Mouse (Mus musculus): ENCODE measurements around the gene Pou2af1.
A peak's percentile ranks its signal among the peaks of the same experiment; 100 is the strongest.

Pou2af1 gene

DNA sequence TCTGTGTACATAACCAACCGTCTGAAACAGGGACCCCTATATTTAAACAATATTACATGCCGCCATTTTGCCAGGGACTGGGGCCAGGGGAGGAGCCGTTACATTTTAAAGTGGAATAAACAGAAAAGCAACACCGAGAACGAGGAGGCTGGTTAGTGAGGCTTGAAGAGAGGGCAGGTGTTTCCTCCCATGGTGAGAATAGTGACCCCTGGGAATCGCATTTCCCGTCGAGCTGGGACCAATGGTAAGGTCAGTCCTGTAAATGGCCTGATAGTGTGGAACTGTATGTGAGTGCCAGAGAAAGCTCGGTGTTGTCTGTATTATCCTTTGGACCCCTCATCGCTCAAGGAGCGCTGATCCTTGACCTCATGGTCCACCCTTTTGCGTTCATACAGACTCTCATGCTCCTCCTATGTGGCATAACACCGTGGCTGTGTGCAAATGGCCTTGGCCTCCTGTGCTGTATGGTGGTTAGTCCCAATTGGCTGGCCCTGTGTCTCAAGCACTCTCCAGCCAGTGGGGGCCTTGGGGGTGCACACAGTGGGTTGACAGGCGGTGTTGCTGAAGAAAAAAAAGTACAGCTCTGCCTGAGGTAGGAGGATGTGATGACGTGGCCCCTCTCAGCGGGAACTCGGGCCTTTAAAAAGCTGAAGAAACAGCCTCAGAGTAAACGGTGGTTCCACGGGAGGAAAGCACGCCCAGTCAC, at the start of gene Pou2af1:
Gene Pou2af1, plus strand, starts transcription at position 686 of the 706 bp plus-strand sequence.
- no peak for DNase-seq (ENCODE audit: inconsistent ontology term)

DNA sequence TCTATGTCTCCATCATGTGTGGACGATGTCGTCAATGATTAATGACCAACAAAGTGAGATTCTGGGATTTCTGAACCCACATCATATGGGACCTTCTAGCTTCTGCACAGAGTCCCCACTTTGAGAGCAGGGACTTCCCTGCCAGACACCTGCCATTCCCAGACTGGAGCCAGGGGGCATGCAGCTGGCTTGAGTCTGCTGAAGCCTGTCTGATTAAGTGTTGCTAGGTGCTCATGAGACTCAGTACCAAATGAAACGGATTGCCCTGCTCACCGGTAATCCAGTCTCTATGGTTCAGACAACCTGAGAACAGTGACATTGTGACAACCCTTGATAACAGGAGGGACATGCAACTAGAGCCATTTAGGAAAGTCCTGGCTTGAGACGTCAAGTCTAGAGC, 49.5 kb upstream of the Pou2af1 start:
- no peak for DNase-seq (ENCODE audit: inconsistent ontology term)

DNA sequence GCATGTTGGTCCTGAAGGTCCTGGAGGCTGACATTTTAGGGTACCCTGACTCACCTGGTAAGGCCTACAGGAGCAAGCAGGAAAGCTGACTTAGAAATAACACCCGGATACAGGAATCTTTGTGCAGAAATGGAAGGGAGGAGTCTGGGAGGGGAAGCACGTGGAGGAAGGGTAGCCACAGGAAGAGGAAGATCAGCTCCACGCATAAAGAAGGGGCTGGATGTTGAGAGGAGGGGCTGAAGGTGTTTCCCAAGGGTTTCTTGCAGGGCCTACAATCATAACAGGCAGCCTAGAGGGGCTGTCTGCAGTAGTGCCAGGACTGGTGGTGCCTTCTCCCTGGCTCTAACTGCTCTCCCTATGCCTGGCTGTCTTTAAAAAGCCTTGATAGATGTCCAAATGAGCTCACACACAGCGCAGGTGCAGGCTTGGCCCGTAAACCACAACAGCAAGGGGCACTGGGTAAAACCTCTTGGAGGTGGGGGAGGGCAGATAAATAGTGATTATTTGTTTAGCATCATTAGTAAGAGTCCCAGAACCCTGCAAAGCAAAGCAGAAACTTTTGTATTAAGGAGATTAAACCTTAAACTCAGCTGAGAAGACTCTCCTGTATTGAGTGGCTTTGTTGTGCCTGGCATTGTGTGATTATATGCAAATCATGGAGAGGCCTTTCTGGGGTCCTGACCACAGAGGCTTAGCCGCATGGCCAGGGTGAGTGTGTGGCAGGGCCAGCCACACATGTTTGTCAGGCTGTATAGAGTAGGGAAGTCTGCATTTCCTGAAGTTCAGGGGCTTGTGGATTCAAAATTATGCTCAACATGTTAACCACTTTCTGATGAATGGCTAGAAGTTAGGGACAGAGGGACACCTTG, 48.0 kb upstream of the Pou2af1 start, which contains the start of gene Gm32742:
Gene Gm32742, minus strand, starts transcription at position 206 of the 869 bp plus-strand sequence.
- no peak for DNase-seq (ENCODE audit: inconsistent ontology term)

DNA sequence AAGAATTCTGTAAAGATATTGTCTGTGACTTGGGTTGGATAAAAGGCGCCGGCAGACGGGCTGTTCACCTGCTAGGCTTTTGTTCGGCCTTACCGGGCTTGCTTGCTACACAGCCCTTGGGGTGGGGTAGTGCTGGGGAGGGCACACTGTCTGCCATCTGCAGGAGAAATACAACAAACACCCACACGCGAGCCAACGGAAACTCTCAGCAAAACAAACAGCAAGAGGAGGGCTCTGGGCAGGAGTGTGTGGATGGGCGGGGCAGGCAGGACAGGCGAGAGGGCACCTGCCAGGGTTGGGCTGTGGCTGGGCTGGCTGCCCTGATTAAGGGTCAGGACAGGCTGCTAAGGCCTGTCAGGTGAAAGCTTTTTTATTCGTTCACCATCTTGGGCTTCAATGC, 45.6 kb upstream of the Pou2af1 start:
- no peak for DNase-seq (ENCODE audit: inconsistent ontology term)

DNA sequence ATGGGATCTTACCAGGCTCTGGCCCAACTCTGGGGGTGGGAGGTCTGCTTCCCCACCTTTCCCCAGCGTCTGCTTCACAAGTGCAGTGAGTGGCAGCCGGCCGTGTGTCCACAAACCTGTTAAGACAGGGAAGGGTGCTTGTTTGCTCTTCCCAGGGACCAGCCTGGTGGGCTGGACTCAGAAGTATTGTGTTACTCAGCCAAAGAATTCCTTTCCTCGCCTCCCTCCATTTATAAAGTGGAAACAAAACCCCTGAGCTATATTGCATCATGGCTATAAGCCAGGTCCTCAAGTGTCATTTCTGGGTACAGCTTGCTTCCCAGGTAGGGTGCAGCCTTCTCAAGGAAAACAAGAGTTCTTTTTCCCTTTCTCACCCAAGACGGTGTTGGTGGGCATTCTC, 44.8 kb upstream of the Pou2af1 start:
- DNase-seq (ENCODE audit: inconsistent ontology term), result no peak

DNA sequence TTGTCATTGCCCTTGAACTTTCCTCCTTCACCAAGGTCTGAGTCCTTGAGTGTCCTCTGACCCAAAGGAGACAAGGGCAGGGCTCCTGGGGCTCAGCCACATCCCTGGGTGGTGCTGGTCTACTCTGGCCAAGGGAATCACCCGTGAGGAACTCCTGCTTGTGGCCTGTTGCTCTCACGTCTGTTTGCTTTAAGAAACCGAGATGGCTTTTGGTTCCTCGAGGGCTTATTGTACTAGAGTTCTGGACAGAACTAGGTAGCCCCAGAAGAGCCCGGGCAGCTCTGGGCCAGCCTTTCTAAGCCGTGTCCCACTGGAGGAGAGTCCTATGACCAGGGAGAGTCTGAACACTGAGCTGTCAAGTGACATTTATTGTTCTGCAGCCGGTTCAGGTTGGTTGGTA, 44.4 kb upstream of the Pou2af1 start:
- no peak for DNase-seq (ENCODE audit: inconsistent ontology term)

DNA sequence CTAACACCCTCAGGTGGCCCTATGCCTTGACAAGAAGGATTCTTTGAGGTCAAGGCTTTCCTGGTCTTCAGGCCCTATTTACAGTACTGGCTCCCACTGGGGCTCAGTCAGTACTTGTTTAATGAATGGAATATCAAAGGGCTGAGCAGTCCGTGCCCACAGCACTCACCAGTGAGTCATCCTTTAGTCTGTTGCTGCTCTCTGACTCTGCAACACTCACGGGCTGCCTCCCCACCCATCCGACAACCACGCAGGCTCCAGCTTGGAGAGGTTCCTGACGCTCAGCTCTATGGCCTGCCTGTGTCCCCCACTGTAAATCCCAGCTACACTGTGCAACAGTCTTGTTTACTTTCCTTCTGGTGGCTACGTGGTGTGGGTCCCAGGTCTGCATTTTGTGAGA, 43.2 kb upstream of the Pou2af1 start:
- DNase-seq (ENCODE audit: inconsistent ontology term), result peak; percentile 83

DNA sequence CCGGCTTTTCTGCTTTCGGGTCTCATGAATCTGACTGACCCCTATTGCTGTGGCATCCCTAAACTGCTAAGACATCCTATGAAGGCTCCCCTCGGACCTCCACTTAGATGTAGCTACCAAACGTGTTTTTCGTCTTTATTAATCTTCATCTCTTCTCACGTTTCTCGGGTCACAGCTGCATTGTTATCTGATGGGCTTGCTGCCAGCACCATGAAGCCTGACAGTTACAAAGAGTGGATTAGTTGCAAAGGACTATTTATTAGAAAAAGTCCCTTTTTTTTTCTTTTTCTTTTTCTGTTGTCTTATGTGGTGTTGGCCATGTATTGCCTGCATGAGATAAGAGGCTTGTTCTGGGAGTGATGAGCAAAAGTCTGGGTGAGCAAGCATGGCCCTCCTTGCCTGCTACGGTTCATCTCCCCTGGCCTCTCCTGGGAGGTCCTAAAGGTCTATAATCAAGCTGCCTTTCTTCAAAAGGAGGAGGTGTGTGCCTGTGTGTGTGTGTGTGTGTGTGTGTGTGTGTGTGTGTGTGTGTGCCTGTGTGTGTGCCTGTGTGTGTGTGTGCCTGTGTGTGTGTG, 38.5 kb upstream of the Pou2af1 start:
- no peak for DNase-seq (ENCODE audit: inconsistent ontology term)

DNA sequence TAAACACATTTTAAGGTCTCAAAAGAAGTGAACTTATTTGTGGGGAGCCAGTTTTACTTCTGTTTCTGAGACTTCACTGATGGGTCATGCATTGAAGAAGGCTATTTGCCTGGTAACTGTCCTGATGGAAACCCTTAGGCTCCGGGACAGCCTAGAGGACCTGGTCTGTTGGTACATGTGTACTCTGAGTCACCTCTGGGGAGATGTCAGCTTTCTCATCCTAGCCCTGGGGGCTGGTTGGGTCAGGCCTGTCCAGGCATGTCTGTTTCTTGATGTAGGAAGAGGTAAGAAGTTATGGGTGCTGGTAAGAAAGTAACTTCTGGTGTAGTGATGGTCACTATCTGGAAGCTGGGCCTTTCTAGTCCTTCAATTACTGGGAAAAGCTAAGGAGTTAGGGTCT, 37.8 kb upstream of the Pou2af1 start:
- DNase-seq (ENCODE audit: inconsistent ontology term), result no peak

DNA sequence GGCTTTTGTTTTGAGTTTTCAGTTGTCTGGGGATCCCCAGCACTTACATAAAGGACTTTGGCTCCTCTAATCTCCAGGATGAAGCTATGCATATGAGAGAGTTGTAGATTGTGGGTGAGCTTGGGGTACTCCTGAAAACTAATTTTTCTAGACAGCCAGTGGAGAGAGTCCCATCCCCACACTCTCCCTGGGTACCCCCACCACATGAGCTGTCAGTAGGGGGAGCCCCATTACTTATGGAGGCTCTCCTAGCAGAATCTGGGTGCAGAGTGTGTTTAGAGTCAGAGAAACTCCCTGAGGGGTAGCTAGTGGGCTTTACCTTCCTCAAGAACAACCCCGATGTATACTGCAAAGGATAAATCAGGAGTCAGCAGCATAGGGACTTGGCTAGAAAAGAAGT, 35.2 kb upstream of the Pou2af1 start:
- no peak for DNase-seq (ENCODE audit: inconsistent ontology term)

DNA sequence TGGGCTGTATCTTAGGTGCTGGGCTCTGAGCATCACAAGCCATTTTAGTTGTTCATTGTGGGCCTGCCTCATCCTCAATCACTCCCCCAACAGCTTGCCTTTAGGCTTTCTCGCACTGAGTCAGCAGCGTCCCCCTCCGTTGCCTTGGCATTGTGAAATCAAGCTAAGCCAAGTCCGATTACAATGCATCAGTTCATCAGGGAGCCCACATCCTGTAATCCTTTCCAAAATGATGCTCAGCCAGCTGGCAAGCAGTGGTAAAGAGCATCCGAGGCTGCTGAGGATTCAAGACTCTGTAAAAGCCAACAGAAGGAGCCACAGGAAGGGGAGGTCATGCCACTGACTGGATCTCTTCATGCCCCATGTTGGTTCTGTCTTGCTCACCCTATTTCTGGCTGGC, 32.9 kb upstream of the Pou2af1 start:
- DNase-seq (ENCODE audit: inconsistent ontology term), result peak; percentile 95

DNA sequence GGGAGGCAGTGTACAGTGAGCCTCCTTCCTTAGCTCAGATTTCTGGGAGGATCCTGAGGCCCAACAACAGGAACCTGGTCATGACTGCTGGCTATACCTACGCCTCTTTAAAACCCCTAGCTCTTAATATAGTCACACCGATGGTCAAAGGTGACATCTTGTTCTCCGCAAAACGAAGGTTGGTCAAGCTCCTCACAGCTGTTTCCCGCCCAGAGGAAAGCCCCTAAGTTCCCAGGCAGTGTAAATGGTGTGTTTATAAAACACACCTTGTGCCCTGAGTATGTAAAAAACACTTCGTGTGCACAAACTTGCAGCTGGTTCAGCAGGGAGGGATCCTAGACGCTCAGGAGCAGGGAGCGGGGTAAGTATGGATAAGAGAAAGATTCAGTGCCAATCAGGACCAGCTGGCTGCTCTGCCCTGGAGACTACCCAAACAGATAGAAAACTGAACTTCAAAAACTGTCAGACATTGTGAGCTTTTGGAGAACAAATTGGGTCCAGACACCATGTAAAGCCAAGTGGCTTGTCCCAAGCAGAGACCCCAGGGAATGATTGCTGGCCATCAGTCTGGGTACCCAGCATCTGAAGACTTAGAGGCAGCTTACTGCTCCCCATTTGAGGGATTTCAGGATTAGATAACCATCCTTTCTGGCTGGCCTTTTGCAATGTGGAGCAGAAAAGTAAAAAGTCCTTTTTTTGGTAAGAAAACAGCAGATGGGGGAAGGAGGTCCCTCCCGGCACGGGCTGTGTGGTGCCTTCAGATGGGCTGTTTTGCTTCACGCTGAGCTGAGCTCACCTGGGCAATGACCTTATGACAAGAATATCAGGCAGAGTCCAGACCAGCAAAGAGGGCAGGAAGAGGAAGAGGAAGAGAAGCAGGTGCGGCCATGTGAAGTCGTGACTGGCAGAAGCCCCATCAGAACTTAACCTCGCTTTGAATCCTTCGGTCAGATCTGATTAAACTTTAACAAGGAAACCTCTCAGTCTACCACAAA, 30.5 kb upstream of the Pou2af1 start:
- no peak for DNase-seq (ENCODE audit: inconsistent ontology term)

DNA sequence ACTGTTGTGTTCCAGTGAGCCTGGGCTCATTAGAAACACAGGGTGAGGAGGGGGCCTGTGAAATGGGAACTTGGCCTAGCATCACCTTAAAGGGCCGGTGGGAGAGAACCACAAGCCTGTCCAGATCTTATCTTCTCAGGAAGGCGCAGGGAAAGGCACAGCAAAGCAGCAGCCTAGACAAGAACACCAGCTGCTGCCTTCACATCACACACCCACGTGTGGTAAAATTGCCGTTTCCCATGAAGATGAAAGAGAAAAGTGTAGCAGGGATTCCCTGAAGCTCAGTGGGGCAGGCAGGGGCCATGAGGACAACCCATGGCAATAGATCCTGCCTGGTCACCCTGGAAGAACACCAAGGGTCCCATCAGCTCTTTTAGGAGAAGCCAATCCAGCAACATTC, 28.1 kb upstream of the Pou2af1 start:
- DNase-seq (ENCODE audit: inconsistent ontology term), result no peak

DNA sequence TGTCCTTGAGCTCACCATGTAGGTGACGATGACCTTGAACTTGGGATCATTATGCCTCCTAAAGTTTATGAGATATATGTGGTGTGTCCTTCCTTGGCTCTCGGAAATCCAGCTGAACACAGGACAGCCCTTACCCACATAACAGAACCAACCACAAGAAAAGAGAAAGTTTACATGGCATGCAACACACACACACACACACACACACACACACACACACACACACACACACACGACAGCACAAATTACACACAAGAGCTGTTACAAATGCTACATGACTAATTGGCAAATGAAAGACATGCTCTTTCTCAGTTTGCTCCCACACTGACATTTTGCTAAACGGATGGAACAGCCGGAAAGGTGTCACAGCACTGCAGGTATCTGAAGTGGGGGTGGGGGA, 27.6 kb upstream of the Pou2af1 start:
- no peak for DNase-seq (ENCODE audit: inconsistent ontology term)

DNA sequence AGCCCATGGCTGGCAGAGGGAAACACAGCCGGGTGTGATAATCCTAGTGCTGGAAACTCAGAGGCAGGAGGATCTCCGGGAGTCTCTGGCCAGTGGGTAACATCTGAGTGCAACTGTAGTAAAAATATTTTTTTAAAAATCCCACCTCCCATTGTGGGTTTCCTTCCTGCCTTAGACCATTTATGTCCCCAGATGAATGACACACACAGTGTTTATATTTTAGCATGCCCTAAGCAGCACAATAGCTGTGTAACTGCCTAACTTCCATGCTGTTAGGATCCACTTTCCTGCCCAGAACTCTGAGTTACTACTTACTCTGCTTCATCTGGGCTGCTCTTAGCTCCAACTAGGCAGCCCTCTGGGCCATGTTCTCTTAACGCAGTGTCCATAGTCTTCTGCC, 22.9 kb upstream of the Pou2af1 start:
- DNase-seq (ENCODE audit: inconsistent ontology term), result no peak

DNA sequence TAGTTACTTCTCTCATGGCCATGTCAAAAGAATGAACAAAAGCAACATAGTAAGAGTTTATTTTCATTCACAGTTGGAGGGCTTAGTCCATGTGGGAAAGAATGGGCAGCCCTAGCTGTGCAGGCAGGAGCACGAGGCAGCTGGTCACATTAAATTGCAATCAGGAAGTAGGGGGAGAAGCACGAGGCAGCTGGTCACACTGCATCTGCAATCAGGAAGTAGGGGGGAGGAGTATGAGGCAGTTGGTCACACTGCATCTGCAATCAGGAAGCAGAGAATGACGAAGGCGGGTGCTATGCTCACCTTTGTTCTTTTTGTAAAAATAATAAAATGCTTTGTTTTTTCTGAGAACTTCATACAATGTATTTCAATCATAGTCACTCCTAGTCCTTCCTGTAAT, 18.7 kb upstream of the Pou2af1 start:
- no peak for DNase-seq (ENCODE audit: inconsistent ontology term)

DNA sequence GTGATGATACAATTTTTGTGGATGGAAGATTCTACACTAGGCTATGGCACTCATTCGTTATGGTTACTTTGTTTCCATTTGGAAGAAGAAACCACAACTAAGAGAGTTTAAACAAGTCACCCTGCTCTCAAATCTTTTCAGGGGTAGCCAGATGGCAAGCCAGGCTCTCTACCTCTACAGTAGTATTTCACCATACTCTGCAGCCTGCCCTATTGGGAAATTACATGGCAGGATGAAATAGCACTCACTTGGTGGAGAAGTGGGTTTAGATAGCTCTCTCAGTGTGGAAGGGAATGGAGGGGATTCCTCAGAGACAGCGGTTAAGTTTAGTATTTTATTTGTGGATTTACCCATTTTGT, 4.6 kb upstream of the Pou2af1 start:
- DNase-seq (ENCODE audit: inconsistent ontology term), result no peak

DNA sequence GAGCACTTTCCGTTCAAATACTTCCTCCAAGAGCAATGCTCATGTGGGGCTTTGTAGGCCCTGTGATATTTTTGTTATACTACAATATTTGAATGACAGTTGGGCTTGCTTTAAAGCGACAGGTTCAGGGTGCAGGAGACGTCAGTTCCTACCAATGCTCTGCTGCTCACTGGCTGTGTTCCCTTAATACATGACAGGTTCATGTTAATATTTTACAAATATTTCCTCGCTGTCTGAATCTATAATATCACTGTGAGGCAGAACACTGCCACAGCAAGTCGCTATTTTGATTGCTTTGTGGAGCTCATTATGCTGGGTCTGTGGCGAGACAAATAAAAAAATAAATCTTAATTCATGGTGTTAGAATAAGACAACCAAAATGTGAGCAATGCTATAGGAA, 2.3 kb upstream of the Pou2af1 start:
- DNase-seq (ENCODE audit: inconsistent ontology term), result no peak

DNA sequence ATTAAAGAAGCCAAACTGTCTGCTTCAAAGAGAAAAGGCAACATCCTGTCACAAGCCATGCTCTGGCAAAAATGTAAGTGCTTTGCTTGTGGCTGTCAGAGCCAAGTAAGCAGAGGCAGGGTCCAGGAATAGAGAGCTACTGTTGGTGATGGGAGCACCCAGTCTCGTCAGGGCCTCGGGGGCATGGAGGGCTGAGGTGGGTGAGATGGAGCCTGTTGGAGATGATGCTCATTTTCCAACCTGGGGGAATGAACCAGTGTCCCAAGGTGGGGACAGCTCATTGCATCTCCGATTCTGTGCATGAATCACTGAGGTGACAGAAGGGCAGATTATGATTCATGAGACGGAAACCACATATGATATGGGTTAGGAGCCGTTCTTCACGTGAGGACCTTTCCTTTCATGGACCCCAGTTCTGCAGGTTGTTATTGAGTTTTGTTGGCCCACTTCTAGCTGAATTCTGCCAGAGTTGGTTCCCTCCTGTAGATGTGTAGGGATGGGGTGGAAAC, 275 bp downstream of the Pou2af1 start:
- DNase-seq (ENCODE audit: inconsistent ontology term), result no peak

DNA sequence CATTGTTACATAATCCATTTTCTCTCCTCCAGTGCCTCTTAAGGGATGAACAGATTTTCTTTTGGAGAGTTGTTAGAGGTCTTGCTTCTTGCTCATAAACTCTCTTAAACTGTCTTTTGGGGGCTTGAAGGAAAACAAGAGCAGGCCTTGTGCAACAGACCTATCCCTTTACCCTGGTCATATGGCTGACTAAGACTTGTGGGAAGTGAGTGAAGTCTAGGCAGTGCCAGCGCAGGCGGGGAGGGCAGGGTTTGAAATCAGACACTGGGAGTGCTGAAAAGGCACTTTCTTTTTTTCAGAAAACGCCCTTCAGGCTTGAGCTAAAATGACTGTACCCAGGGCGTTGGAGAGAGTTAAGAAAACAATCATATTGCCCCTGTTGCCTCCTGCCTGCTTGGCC, 1.8 kb downstream of the Pou2af1 start:
- DNase-seq (ENCODE audit: inconsistent ontology term), result peak; percentile 24

DNA sequence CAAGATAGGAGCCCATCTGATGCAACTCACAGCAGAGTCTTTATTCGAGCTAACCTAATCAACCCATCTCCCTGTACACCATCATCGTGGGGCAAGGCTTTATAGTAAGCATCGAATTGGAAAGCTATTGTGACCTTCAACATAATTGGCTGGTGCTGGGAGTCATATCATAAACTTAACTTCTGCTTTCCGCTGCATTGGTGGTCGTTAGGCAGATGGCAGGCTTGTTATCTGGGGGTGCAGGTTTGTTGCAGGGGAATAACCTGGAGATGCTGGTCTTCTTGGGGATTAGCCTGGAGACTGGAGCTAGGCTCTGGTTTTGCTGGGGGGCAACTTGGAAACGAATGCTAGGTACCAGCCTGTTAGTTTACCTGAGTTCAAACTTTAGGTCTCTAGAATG, 2.4 kb downstream of the Pou2af1 start:
- DNase-seq (ENCODE audit: inconsistent ontology term), result no peak

Measured in Muller cell, postnatal 12 days (primary cell).